Mouse (Mus musculus) cerebellum, adult 9-10 months (tissue): Measurements from ENCODE around the gene Cyp11a1.

ENCODE experiments used
- DNase-seq: peaks from one replicate; pipeline ENCODE4 v3.0.0; 2022

Cyp11a1 gene

GRCm38 (mm10) chr9:58009588-58009987 is 3.4 kb downstream of the Cyp11a1 start:
- no peak for DNase-seq

DNA sequence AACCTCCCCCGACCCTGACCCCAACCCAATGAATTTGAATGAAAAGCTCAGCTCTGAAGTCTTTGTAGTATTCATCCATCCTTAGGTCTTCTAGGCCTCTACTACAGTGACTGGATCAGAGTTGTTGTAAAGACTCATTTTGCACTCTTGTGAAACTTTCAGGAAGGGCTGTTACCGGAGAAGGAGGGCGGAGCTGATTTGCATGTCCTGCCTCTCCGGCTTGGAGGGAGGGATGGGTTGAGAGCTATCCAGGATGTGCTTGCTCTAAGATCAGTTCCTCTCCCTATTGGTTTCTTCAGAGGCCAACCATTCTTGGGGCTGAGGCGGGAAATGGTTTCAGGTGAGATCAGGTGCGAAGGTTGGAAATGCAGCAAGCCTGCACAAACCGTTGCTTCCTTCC is 4.8 kb downstream of the Cyp11a1 start:
- no peak for DNase-seq

DNA sequence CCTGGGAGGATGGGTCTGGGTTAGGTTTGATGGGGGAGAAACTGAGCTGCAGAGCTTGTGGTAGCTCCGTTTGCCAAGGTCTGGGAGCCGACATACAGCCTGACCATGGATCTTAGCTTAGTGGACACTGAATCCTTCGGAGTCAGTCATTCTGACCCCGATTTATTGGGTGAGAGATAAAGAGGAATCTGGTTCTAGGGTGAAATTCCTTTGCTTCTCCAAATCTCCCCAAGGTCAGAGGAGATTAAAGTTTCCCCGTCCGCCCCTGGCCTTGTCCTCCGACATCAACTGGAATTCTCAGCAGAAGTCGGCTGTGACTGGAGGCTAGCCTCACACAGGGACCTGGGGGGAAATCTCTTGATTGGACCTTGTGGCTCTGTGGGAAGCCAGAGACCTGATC is 5.3 kb downstream of the Cyp11a1 start:
- DNase-seq: no peak

DNA sequence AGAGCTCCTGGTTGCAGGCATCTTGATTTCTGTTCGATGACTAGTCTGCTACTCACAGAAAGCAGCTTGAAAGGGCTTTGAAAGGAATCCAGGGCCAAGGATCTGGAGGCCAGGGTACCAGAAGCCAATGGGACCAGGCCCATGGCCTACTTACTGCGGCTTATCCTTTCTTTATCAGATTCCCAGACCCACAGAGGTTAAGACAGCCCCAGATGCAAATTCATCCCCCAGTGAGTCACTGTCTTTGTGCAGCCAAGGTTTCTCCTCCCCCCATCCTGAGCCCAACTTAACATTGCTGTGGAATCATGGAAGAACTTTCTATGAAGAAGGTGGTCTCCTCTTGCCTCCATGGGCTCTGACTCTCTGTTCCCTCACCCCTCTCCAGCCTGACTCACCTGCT is 6.3 kb downstream of the Cyp11a1 start:
- DNase-seq: no peak

GRCm38 (mm10) chr9:58012935-58013334 is 6.7 kb downstream of the Cyp11a1 start:
- DNase-seq: no peak

DNA sequence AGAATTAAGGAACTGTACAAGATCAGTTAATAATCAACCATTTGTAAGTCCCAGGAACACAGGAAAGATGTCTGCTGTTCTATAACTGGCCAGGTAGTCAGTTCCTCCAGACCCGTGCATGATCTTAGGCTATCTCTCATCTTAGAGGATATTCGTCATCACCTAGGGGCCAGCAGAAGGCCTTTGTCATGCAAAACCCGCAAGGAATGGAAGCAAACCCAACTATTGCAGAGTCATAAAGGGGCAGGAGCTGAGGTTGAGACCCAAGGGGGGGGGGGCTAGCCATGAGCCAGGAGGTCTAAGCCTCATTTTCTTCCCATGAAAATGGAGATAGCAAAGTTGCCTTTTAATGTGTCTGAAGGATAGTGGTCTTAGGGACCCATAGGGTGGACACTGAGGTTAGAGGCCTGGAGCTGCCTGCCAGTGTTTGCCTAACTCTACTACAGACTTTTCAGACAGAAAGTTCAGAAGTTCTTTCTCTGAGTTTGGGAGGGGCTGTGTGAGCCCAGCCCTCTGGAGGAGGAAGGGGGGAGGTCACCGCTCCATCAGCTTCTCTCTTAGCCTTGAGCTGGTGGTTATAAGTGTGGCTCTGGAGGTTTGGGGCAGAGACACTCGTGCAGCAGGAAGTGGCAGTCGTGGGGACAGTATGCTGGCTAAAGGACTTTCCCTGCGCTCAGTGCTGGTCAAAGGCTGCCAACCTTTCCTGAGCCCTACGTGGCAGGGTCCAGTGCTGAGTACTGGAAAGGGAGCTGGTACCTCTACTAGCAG is 8.4 kb downstream of the Cyp11a1 start:
- no peak for DNase-seq

DNA sequence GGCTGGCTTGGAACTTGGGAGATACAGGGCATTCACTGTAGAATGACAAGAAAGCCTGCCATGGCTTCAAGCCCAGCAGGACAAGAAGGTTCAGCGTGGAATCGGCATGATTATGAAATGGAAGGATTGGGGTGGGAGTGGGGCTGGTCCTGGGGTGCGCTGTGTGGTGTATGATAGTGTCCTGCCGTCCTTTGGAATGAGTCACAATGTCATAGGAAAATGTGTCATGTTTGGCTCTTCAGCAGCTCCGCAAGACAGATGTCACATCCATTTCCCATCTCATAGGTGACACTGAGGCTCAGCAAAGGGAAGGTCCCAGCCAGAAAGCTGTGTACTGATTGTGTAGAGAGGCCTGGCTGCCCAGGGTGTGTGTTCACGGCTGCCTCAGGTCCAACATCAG is 9.6 kb downstream of the Cyp11a1 start:
- DNase-seq: no peak

GRCm38 (mm10) chr9:58016962-58017361 is 10.8 kb downstream of the Cyp11a1 start:
- DNase-seq: no peak

DNA sequence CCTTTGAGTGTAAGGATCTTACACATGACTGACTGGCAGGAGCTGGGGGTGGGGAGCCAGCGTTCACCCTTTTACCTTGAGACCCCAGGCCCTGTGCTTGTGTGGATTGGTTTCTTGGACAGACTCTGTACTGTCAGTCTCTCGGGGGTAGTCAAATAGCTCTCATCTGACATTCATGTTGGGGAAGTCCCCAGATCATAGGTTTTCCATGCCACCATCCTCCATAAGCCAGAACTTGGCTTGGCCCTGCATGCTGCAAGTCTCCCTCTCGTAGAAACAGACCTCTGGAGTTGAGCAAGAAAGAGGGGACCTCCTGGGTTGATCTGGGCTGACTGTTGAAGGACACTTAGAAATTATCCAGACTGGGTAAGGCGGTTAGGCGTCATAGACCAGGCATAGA is 12.2 kb downstream of the Cyp11a1 start:
- no peak for DNase-seq

DNA sequence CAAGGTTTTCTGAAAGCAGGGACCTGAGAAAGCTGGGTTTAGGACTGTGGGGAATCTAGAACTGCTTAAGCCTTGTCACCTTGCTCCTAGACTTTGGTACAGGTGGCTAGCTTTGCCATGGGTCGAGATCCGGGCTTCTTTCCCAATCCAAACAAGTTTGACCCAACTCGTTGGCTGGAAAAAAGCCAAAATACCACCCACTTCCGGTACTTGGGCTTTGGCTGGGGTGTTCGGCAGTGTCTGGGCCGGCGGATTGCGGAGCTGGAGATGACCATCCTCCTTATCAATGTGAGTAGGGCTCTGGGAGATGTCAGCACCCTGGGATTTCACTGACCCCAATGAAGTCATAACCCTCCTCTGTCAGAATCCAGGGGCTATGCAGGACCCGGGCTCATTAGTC is 19.8 kb downstream of the Cyp11a1 start:
- no peak for DNase-seq

GRCm38 (mm10) chr9:58027426-58028180 is 21.4 kb downstream of the Cyp11a1 start:
- DNase-seq: no peak

- no peak for DNase-seq
These were observed 22.6 kb downstream of the Cyp11a1 start for GRCm38 (mm10) chr9:58028841-58029240.

GRCm38 (mm10) chr9:58029635-58030034 is 23.4 kb downstream of the Cyp11a1 start:
- no peak for DNase-seq

- no peak for DNase-seq
These were observed 25.7 kb downstream of the Cyp11a1 start for GRCm38 (mm10) chr9:58031895-58032294.

DNA sequence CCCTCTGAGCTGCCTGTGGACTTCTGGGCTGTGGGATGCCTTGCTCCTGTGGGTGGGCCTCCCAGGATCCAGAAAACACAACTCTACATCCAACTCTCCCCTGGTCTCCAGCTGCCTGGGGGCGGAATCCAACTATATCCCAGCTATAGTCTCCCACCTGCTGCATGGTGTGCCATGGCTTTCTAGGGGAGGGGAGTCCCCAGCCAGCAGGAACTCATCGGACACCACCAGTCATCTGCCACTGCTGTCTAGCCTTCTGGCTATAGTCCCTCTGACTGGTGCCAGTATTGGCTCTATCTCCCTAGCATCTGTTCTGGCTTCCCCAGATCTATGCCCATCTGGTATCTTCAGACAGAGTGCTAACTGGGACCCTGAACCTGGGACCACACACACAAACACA is 29.3 kb downstream of the Cyp11a1 start:
- DNase-seq: no peak

DNA sequence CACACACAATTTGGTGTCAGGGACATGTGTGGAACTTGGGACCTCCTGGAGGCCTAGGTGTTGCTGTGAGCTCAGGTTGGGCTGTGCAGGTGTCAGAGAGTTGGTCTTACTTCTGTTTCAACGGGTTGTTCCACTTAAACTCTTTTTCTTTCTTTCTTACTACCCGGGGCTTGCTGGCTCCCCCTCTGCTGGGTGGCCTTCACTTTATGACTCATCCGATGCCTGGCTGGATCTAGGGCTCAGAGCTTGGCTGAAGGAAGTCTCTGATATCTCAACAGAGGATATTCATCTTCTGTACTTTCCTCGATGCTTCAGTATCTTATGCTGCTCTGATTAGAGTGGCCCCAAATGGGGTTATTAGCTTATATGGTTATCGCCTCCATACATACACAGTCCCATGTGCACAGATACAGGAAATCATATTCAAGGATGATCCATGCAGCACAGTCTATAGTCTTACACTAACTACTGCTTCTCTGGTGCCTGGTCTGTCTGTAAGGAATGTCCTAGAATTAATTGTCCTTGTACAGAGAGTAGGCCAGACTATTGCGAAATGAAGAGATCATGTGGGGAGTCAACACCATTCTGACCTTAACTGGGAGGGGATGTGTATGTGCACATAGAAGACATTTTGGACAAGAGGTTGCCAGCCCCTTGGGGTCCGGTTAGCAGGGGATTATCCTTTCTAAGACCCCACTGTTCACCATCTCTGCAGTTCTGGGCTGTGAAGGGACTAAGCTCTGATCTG is 29.9 kb downstream of the Cyp11a1 start:
- no peak for DNase-seq

- DNase-seq: no peak
These were observed 30.8 kb downstream of the Cyp11a1 start for GRCm38 (mm10) chr9:58036961-58037360.

DNA sequence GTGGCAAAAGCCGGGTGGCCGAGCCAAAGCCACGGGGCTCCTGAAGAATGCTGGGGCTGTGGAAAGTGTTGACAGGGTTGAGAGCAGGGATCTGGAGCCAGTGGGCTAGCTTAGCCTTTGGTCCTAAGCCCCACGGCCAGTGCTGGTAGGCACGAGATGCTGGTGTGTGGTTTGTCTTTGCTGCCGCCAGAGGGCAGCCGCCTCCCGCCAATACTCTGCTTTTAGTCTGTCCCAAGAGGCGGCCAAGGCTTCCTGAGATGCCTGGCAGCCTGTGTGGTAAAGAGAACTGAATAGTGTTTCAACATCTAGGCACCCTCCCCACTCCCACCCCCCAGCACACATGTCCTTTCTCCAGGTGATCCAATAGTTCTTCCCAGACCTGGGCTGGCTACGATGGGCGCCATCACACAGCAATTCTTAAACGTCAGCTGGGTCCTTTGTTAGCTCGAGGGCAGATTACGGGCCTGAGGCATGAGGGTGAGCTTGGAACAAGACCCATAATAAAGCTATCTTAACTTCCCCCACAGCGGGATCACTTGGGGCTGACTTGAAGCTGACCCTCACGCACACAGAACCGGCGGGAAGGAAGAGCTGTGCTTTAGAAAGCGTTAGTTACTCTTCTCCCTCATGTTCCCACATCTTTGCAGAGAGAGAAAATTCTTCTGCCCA is 32.4 kb downstream of the Cyp11a1 start:
- peak; percentile 77 for DNase-seq

GRCm38 (mm10) chr9:58040977-58041376 is 34.8 kb downstream of the Cyp11a1 start:
- DNase-seq: no peak

GRCm38 (mm10) chr9:58042391-58042790 is 36.2 kb downstream of the Cyp11a1 start:
- no peak for DNase-seq

DNA sequence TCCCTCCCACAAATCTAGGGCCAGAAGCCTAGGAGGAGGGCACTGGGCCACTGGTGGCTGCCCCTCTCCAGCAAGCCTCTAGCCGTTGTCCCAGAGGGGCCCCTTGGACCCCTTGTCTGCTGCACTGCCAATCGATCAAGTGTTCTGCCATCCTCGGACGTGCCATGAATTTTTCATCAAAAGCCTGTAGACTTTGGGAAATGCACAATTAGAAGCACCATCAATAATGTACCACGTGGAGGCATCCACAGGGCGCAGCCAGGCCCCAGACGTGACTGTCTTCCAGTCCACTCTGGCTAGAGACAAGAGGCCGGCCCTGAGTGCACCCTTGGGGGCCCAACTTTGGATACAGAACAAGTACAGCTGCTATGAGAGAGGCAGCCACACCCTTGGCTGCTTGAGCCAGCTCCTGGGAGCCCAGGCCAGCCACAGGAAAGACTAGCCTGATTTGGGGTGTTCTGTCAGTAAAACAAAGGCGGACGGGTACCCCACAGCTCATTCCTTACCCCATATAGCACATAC is 37.3 kb downstream of the Cyp11a1 start:
- DNase-seq: no peak

GRCm38 (mm10) chr9:58044828-58045227 is 38.6 kb downstream of the Cyp11a1 start:
- DNase-seq: no peak

DNA sequence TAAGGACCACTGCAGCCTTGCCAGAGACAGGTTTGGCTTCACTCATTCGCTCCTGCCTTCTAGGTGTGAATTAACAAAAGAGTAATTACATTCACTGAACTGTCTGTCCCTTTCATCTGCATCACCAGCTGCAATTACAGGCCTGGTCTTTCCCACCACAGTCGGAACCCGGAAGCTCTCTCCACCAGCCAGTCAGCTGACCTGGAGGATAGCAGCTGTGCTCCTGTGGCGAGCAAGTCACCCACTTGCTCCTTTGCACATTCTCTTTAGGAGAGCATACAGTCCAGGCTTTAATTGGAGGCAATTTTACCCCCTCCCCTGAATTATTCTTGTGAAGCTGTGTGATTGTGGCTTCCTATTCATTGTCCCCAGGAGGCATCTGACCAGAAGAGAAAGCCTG is 39.4 kb downstream of the Cyp11a1 start:
- no peak for DNase-seq
